Mouse (Mus musculus): ENCODE data around the gene Olfr273. TPM values are rescaled to one million over a fixed set of nuclear protein-coding genes. Genes with fewer than 3 reads are reported as not detected.
A peak's percentile ranks its signal among the peaks of the same experiment; 100 is the strongest.

Gene Olfr273
- total and polyA plus RNA-seq, 2 experiments from 2014 or later = not detected

DNA sequence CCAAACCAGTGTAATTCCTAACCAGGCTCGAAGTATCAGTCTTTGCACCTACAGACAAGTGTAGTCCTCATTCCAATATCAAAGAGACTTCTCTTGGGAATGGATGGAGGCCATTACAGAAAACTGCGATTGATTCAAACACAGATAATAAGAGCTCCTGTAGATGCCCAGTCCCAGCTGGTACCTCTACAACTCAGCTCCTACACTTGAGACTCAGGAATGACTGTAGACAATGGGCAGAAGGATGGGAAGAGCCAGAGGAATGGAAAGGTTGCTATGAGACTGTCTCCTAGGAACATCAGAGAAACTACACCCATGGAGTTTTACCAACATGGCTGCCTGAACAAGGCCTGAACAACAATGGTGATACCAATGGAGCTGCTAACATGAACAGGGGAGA lies 44.7 kb downstream of the Olfr273 start, which contains the start of gene Olfr275:
Gene Olfr275 (plus strand): TSS at position 301 of the 400 bp plus-strand sequence.
- Histone ChIP-seq H3K27me3 (ENCODE audit: control insufficient read depth, insufficient read depth, low read length) (no peaks in the 10 kb centered on the region), H3K27ac (ENCODE audit: low read depth) (no peak within 1 kb of the TSS), H3K36me3 (replicated peaks; ENCODE audit: control insufficient read depth, insufficient read depth, low read length) (no peaks in the 10 kb centered on the region), H3K4me3 (ENCODE audit: low read depth, low read length) (no peak within 1 kb of the TSS), H3K9ac (replicated peaks; ENCODE audit: low read depth, low read length) (no peak within 1 kb of the TSS), H3K9me3 (replicated peaks; ENCODE audit: control insufficient read depth, low read length) (no peaks in the 10 kb centered on the region), H3K4me2 (ENCODE audit: low read depth, low read length) (no peak within 1 kb of the TSS), H3K4me1 (ENCODE audit: control insufficient read depth, insufficient read depth) (no peaks in the 10 kb centered on the region)
- DNase-seq (ENCODE audit: low spot score) (no peak), ATAC-seq (ENCODE audit: insufficient read depth, low read depth) (no peak)
- TF ChIP-seq EP300 (IDR thresholded peaks at IDR 0.05; ENCODE audit: low read depth) = no peak
- no peak for TF ChIP-seq CTCF (IDR thresholded peaks at IDR 0.05; ENCODE audit: low read depth)
- 83% methylated on average over 2 of the region's 2 CpGs for WGBS

DNA sequence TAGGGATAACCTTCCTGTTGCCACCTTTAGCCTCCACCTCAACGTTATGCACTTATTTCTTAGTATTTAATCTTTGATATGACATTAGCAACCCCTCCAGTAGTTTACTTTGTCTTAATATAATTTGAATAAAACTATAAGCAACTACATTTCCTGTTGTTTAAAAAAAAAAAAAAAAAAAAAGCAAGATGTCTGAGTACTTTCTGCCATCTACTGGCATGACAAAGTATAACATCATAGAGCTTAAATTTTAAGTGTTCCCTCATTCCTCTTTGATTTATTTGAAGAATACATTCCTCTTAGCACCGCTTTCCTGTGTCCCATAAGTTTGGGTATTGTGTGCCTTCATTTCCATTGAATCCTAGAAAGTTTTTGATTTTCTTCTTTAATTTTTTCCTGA lies 47.2 kb downstream of the Olfr273 start:
- DNase-seq (ENCODE audit: low spot score) = peak; percentile 13
- no peak overlapping the region for H3K4me3 ChIP-seq (ENCODE audit: low read depth, low read length)
- WGBS = 23% methylated on average over 2 of the region's 2 CpGs
- H3K4me1 ChIP-seq (ENCODE audit: control insufficient read depth, insufficient read depth) = no peaks in the 10 kb centered on the region
- no peak overlapping the region for H3K4me2 ChIP-seq (ENCODE audit: low read depth, low read length)
- H3K9me3 ChIP-seq (replicated peaks; ENCODE audit: control insufficient read depth, low read length) = no peaks in the 10 kb centered on the region
- no peak overlapping the region for H3K9ac ChIP-seq (replicated peaks; ENCODE audit: low read depth, low read length)
- ATAC-seq (ENCODE audit: insufficient read depth, low read depth) = no peak
- H3K36me3 ChIP-seq (replicated peaks; ENCODE audit: control insufficient read depth, insufficient read depth, low read length) = no peaks in the 10 kb centered on the region
- H3K27ac ChIP-seq (ENCODE audit: low read depth) = no peak overlapping the region
- TF ChIP-seq CTCF (IDR thresholded peaks at IDR 0.05; ENCODE audit: low read depth) (peak; percentile 31), EP300 (IDR thresholded peaks at IDR 0.05; ENCODE audit: low read depth) (no peak)
- no peaks in the 10 kb centered on the region for H3K27me3 ChIP-seq (ENCODE audit: control insufficient read depth, insufficient read depth, low read length)

Other genes starting within 250 kb of the Olfr273 start
- not detected in 2 replicates for gene Olfr275, start 44.6 kb downstream of the Olfr273 start, total RNA-seq (2014; rRNA removed; ENCODE audit: low replicate concordance)
- not detected in 2 replicates for gene Olfr275, start 44.6 kb downstream of the Olfr273 start, polyA plus RNA-seq (2015; fragmentation: Nextera tagmentation; extraction: Ambion mirVana)
- not detected in 2 replicates for gene Olfr272, start 59.9 kb upstream of the Olfr273 start, total RNA-seq (2014; rRNA removed; ENCODE audit: low replicate concordance)
- not detected in 2 replicates for gene Olfr272, start 59.9 kb upstream of the Olfr273 start, polyA plus RNA-seq (2015; fragmentation: Nextera tagmentation; extraction: Ambion mirVana)
- gene Olfr270, start 105.3 kb upstream of the Olfr273 start, total RNA-seq (2014; rRNA removed; ENCODE audit: low replicate concordance) = not detected in 2 replicates
- gene Olfr270, start 105.3 kb upstream of the Olfr273 start, polyA plus RNA-seq (2015; fragmentation: Nextera tagmentation; extraction: Ambion mirVana) = not detected in 2 replicates
- not detected in 2 replicates for gene Nipsnap3a, start 130.0 kb upstream of the Olfr273 start, total RNA-seq (2014; rRNA removed; ENCODE audit: low replicate concordance)
- gene Nipsnap3a, start 130.0 kb upstream of the Olfr273 start, polyA plus RNA-seq (2015; fragmentation: Nextera tagmentation; extraction: Ambion mirVana) = not detected in 2 replicates
- gene Nipsnap3b, start 152.6 kb upstream of the Olfr273 start, total RNA-seq (2014; rRNA removed; ENCODE audit: low replicate concordance) = 36.5 and 51.0 TPM in 2 replicates
- 43.3 TPM in 2 replicates for gene Nipsnap3b, start 152.6 kb upstream of the Olfr273 start, polyA plus RNA-seq (2015; fragmentation: Nextera tagmentation; extraction: Ambion mirVana)